Mouse (Mus musculus) gastrocnemius, adult 8-10 months (tissue): ENCODE results near the gene Slc6a17. TPM values are rescaled to one million over a fixed set of nuclear protein-coding genes. Genes with fewer than 3 reads are reported as not detected.

ENCODE experiments used
- total RNA-seq, 4 experiments: library from RNA; stranded (reverse); gene quantifications; 2 replicates each; pipeline ENCODE4 v1.2.4; 2022

Slc6a17 gene
- total RNA-seq, 4 experiments from 2014 or later, result 0.65 to 1.2 (median 0.80) TPM

Other genes starting within 250 kb of the Slc6a17 start
- 10 to 100 TPM; 53.4 to 72.8 (median 63.4) TPM for gene Lamtor5, start 239.2 kb downstream of the Slc6a17 start, total RNA-seq
- under 1 TPM in 2 of 4 experiments, not detected in 2; 0.19 to 0.31 TPM for gene Slc16a4, start 226.8 kb downstream of the Slc6a17 start, total RNA-seq
- 10 to 100 TPM; 20.8 to 25.7 (median 22.8) TPM for gene Rbm15, start 184.3 kb downstream of the Slc6a17 start, total RNA-seq
- 10 to 100 TPM; 42.7 to 61.6 (median 50.2) TPM for gene Kcnc4, start 58.5 kb downstream of the Slc6a17 start, total RNA-seq
- gene Ubl4b, start 37.1 kb upstream of the Slc6a17 start, total RNA-seq, result not detected
- gene Alx3, start 77.0 kb upstream of the Slc6a17 start, total RNA-seq, result not detected
- gene Gm10961, start 113.3 kb upstream of the Slc6a17 start, total RNA-seq, result not detected
- gene Strip1, start 113.7 kb upstream of the Slc6a17 start, total RNA-seq, result 10 to 100 TPM; 15.1 to 18.4 (median 16.5) TPM
- gene Ahcyl1, start 178.5 kb upstream of the Slc6a17 start, total RNA-seq, result 10 to 100 TPM; 21.9 to 29.4 (median 28.6) TPM
- gene Csf1, start 242.5 kb upstream of the Slc6a17 start, total RNA-seq, result 1 to 10 TPM; 5.0 to 7.4 (median 6.8) TPM